Mouse (Mus musculus) lung, embryonic 15.5 days (tissue): Measurements from ENCODE around the gene Ly6f. TPM values are rescaled to one million over a fixed set of nuclear protein-coding genes. Genes with fewer than 3 reads are reported as not detected.

Experiments
- ATAC-seq: fragments of 200-750 bp; cut with Nextera tagmentation; 2 replicates; pipeline ENCODE4 v1.8.0; 2017; ENCODE audit warnings: moderate number of reproducible peaks, borderline replicate concordance; ENCODE audit not compliant: low FRiP score, low TSS enrichment; ENCODE audit errors: extremely low read depth
- H3K27ac ChIP-seq: fragments of 300-500 bp; sonication (generic); 2 replicates; pipeline ENCODE4 v1.5.1; 2015; ENCODE audit warnings: moderate library complexity, mild to moderate bottlenecking, inconsistent platforms
- H3K27me3 ChIP-seq: fragments of 300-500 bp; sonication (generic); 2 replicates; pipeline ENCODE4 v1.6.1; 2015; ENCODE audit warnings: inconsistent platforms
- H3K36me3 ChIP-seq: fragments of 300-500 bp; sonication (generic); 2 replicates; pipeline ENCODE4 v1.6.1; 2015; ENCODE audit warnings: inconsistent platforms
- H3K4me1 ChIP-seq: fragments of 300-500 bp; sonication (generic); 2 replicates; pipeline ENCODE4 v1.6.1; 2015; ENCODE audit warnings: inconsistent platforms
- H3K4me2 ChIP-seq: fragments of 300-500 bp; sonication (generic); 2 replicates; pipeline ENCODE4 v1.6.1; 2015; ENCODE audit warnings: inconsistent platforms, mild to moderate bottlenecking, moderate library complexity
- H3K4me3 ChIP-seq: fragments of 300-500 bp; sonication (generic); 2 replicates; pipeline ENCODE4 v1.5.1; 2015; ENCODE audit warnings: mild to moderate bottlenecking, inconsistent platforms
- H3K9ac ChIP-seq: fragments of 300-500 bp; sonication (generic); 2 replicates; pipeline ENCODE4 v1.6.1; 2015; ENCODE audit warnings: inconsistent platforms
- H3K9me3 ChIP-seq: fragments of 300-500 bp; sonication (generic); 2 replicates; pipeline ENCODE4 v1.6.1; 2016; ENCODE audit warnings: inconsistent platforms
- WGBS: fragments of 180-500 bp; shearing (Covaris S2); methylation state at CpG from one replicate; pipeline ENCODE4 v1.1.7; 2015; 5-methylcytosine and 5-hydroxymethylcytosine counted together
- polyA plus RNA-seq: library from polyadenylated mRNA; unstranded; fragments of >200 nt; fragmentation: Nextera tagmentation; extraction: Ambion mirVana; gene quantifications from 2 replicates; pipeline ENCODE4 v1.2.1, GENCODE M21; 2015

Ly6f gene
- polyA plus RNA-seq = not detected in 2 replicates

GRCm38 (mm10) chr15:75268121-75268520 is at the start of gene Ly6f:
Gene Ly6f (plus strand): TSS chr15:75268421.
- Histone ChIP-seq H3K4me2 (no peak within 1 kb of the TSS), H3K4me3 (no peak within 1 kb of the TSS)

DNA sequence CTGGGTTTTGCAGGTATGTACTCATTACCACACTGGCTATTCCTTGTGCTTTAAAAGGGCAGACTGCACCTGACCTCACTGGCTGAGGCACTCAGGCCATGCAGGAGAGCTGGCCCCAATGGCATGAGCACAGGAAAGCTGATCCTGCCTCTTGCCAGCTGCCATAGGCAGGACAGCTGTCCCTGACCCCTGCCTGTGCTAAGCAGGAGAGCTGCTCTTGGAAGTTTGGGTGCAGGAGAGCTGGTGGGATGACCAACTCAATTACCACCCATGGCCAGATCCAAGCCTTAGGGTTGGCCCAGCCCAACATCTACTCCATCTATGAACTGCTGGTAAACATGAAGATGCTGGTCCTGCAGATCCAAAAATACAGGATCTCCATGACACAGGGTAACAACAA is 46.3 kb upstream of the Ly6f start:
- no peak overlapping the region for H3K4me2 ChIP-seq
- H3K9me3 ChIP-seq = no peaks in the 10 kb centered on the region
- no peaks in the 10 kb centered on the region for H3K27me3 ChIP-seq
- no peak overlapping the region for H3K4me3 ChIP-seq
- no peaks in the 10 kb centered on the region for H3K36me3 ChIP-seq
- H3K4me1 ChIP-seq = no peaks in the 10 kb centered on the region
- no peak for ATAC-seq
- H3K9ac ChIP-seq = no peak overlapping the region
- no peak overlapping the region for H3K27ac ChIP-seq

More at GRCm38 (mm10) chr15:75268121-75268520, at the start of gene Ly6f:
- Histone ChIP-seq H3K9ac (no peak within 1 kb of the TSS), H3K4me1 (no peaks in the 10 kb centered on the region), H3K36me3 (no peaks in the 10 kb centered on the region), H3K27me3 (no peaks in the 10 kb centered on the region), H3K27ac (no peak within 1 kb of the TSS), H3K9me3 (no peaks in the 10 kb centered on the region; the same call in 1 of the 2 replicates)
- no peak for ATAC-seq

DNA sequence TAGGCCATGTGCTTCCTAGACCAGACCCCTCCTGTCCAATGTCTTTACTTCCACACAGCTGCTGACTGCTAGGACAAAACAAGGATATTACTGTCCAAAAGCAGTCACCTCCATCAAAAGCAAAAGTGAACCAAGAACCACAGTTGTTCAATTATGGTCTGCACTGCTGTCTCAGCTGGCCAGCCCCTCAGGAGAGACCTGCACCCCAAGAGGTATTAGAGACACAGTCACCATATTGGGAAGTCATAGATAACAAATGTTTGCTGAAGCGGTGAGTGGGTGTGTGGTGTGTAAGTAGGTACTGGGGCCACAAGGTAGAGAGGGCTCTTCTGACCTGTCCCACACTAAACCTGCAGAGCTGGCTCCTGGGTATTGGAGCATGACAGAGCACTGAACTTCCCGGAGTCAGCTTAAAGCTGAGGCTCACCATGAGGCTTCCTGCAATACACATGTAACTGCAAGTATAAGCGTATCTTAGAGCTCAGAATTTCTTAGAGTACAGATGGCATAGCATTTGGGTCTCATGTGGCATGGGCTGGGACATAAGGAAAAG is 30.4 kb upstream of the Ly6f start:
- WGBS = 73% methylated on average over 3 of the region's 3 CpGs
- H3K27me3 ChIP-seq = no peaks in the 10 kb centered on the region
- ATAC-seq = no peak

DNA sequence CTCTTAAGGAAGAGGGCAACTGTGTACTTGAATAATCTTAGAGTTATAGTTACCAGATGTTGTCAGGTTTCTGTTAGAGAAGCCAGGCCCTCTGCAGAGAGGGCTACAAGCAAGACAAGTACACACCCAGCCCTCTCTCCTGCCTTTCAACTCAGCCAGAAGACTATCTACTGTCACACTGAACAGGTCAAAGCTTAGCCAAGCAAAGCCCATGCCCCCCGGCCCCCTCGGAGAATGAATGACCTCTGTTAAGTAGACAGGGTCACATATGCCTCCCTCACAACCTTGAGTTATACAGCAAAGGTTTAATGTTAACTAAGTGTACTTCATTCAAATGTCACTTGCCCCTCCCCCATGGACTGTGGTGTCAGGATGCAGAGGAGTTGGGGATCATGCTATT is 27.7 kb upstream of the Ly6f start:
- Histone ChIP-seq H3K4me2 (no peak overlapping the region), H3K9me3 (no peaks in the 10 kb centered on the region), H3K4me1 (no peaks in the 10 kb centered on the region), H3K27me3 (no peaks in the 10 kb centered on the region), H3K27ac (no peak overlapping the region), H3K36me3 (no peaks in the 10 kb centered on the region), H3K4me3 (no peak overlapping the region), H3K9ac (no peak overlapping the region)
- no peak for ATAC-seq
- WGBS = 57% methylated on average over 2 of the region's 2 CpGs

More for the DNA sequence above, 30.4 kb upstream of the Ly6f start:
- no peak overlapping the region for H3K4me3 ChIP-seq
- H3K4me1 ChIP-seq = no peaks in the 10 kb centered on the region
- H3K27ac ChIP-seq = no peak overlapping the region
- no peak overlapping the region for H3K4me2 ChIP-seq
- no peaks in the 10 kb centered on the region for H3K9me3 ChIP-seq
- H3K9ac ChIP-seq = no peak overlapping the region
- H3K36me3 ChIP-seq = no peaks in the 10 kb centered on the region

GRCm38 (mm10) chr15:75242756-75243640 is 25.2 kb upstream of the Ly6f start:
- Histone ChIP-seq H3K4me1 (no peaks in the 10 kb centered on the region), H3K9ac (no peak overlapping the region), H3K9me3 (no peaks in the 10 kb centered on the region), H3K27ac (no peak overlapping the region), H3K4me3 (no peak overlapping the region), H3K36me3 (no peaks in the 10 kb centered on the region), H3K4me2 (no peak overlapping the region), H3K27me3 (no peaks in the 10 kb centered on the region)
- ATAC-seq = no peak
- WGBS = 53% methylated on average over 3 of the region's 3 CpGs

DNA sequence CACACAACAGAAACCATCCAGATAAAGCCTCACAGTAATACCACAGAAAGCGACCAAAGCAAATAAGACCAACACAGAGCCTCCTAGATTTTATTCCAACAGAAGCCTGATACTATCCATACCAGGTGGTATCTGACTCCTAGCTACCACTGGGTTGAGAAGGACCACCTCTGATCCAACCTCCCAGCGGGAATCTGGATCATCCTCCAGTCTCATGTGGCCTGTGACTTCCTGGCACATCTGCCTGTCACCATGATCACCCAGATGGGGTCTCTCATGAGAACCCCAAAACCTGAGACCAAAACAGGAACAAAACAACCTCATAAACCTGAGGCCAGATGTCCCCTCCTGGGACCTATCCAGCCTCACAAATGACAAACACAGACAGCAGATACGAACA is 13.6 kb upstream of the Ly6f start:
- ATAC-seq = no peak
- Histone ChIP-seq H3K4me3 (no peak overlapping the region), H3K9me3 (no peaks in the 10 kb centered on the region), H3K27me3 (no peaks in the 10 kb centered on the region), H3K9ac (no peak overlapping the region), H3K4me1 (no peaks in the 10 kb centered on the region), H3K36me3 (no peaks in the 10 kb centered on the region), H3K4me2 (no peak overlapping the region), H3K27ac (no peak overlapping the region)
- 80% methylated on average over 3 of the region's 3 CpGs for WGBS

DNA sequence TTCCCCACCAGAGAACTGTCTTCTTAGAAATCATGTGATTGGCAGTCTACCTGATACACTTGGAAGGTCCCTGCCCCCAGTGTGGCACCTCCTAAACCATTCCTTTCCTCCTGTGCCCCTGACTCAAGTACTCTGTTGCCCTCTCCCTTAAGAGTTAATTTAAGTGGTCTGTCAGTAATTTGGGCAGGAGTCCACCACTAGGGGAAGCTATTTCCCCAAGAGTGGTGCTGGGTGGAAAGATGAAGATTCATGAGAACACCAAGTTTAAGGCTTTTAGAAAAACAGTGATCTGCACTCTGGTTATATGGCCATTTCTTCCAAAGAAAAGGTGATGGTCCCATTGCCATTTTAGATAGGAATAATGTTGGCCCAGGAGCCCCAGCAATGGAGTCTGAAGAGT is 2.4 kb upstream of the Ly6f start:
- no peak for ATAC-seq
- H3K9ac ChIP-seq = no peak overlapping the region
- H3K27ac ChIP-seq = no peak overlapping the region
- H3K27me3 ChIP-seq = no peaks in the 10 kb centered on the region
- no peak overlapping the region for H3K4me3 ChIP-seq
- H3K4me1 ChIP-seq = no peaks in the 10 kb centered on the region
- no peak overlapping the region for H3K4me2 ChIP-seq
- no peaks in the 10 kb centered on the region for H3K36me3 ChIP-seq
- H3K9me3 ChIP-seq = no peaks in the 10 kb centered on the region; the same call in 1 of the 2 replicates

DNA sequence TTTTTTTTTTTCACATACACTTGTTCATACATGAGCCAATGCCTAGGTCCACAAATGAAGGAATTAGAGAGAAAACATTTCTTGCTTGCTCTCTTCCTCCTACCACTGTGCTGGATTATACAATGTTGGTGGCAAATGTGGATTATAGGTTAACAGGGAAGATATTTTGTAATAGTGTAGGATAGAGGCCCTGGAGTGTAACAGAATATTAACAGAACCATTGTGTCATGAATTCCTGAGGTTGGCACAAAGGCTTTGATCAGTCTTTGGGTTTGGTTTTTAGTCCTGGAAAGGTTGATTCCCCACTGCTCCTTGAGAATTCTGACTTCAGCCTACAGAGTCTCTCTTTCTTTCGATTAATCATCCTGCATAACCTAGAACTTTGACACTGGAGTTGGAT is 1.6 kb upstream of the Ly6f start:
- Histone ChIP-seq H3K9me3 (no peaks in the 10 kb centered on the region; the same call in 1 of the 2 replicates), H3K27ac (no peak overlapping the region), H3K9ac (no peak overlapping the region), H3K27me3 (no peaks in the 10 kb centered on the region), H3K4me3 (no peak overlapping the region), H3K4me2 (no peak overlapping the region), H3K4me1 (no peaks in the 10 kb centered on the region), H3K36me3 (no peaks in the 10 kb centered on the region)
- WGBS = 59% methylated on average over 1 of the region's 1 CpGs
- ATAC-seq = no peak

GRCm38 (mm10) chr15:75268916-75269829 is 952 bp downstream of the Ly6f start:
- Histone ChIP-seq H3K4me2 (no peak overlapping the region), H3K4me3 (no peak overlapping the region), H3K9me3 (no peaks in the 10 kb centered on the region; the same call in 1 of the 2 replicates), H3K9ac (no peak overlapping the region), H3K4me1 (no peaks in the 10 kb centered on the region), H3K27me3 (no peaks in the 10 kb centered on the region), H3K27ac (no peak overlapping the region), H3K36me3 (no peaks in the 10 kb centered on the region)
- 65% methylated on average over 5 of the region's 5 CpGs for WGBS
- ATAC-seq = no peak

GRCm38 (mm10) chr15:75270169-75270568 is 1.9 kb downstream of the Ly6f start:
- Histone ChIP-seq H3K27ac (no peak overlapping the region), H3K27me3 (no peaks in the 10 kb centered on the region)
- ATAC-seq = no peak

GRCm38 (mm10) chr15:75270691-75271362 is 2.6 kb downstream of the Ly6f start:
- Histone ChIP-seq H3K27me3 (no peaks in the 10 kb centered on the region), H3K4me3 (no peak overlapping the region), H3K27ac (no peak overlapping the region), H3K9ac (no peak overlapping the region), H3K4me1 (no peaks in the 10 kb centered on the region), H3K36me3 (no peaks in the 10 kb centered on the region), H3K9me3 (no peaks in the 10 kb centered on the region), H3K4me2 (no peak overlapping the region)
- no peak for ATAC-seq
- WGBS = 68% methylated on average over 3 of the region's 3 CpGs

More at GRCm38 (mm10) chr15:75270169-75270568, 1.9 kb downstream of the Ly6f start:
- Histone ChIP-seq H3K4me3 (no peak overlapping the region), H3K4me1 (no peaks in the 10 kb centered on the region), H3K9me3 (no peaks in the 10 kb centered on the region), H3K36me3 (no peaks in the 10 kb centered on the region), H3K9ac (no peak overlapping the region), H3K4me2 (no peak overlapping the region)
